Mouse (Mus musculus) urinary bladder, postnatal 25 days (tissue): Measurements from ENCODE around the gene Ncr1.
"Not testable (repeated sequence)": the region's sequence is repeated elsewhere in the genome, so short reads cannot be mapped to it uniquely, and the experiment has no call there.

Experiments used
- DNase-seq: peaks from one replicate; pipeline ENCODE4 v3.0.0; 2022; ENCODE audit warnings: low spot score

Gene Ncr1

GRCm38 (mm10) chr7:4337509-4337908 is at the start of gene Ncr1:
TSS of gene Ncr1 (plus strand) at chr7:4337724.
- no peak for DNase-seq

GRCm38 (mm10) chr7:4292638-4293037 is 44.9 kb upstream of the Ncr1 start:
- DNase-seq, result no peak

GRCm38 (mm10) chr7:4297189-4297588 is 40.3 kb upstream of the Ncr1 start:
- DNase-seq, result no peak

- DNase-seq, result no peak
Measured at GRCm38 (mm10) chr7:4300166-4300565, 37.4 kb upstream of the Ncr1 start.

GRCm38 (mm10) chr7:4303457-4303856 is 34.1 kb upstream of the Ncr1 start:
- no peak for DNase-seq

- DNase-seq, result not testable (repeated sequence)
Measured at GRCm38 (mm10) chr7:4313109-4313508, 24.4 kb upstream of the Ncr1 start.

GRCm38 (mm10) chr7:4313531-4313930 is 24.0 kb upstream of the Ncr1 start:
- not testable (repeated sequence) for DNase-seq

GRCm38 (mm10) chr7:4323301-4323700 is 14.2 kb upstream of the Ncr1 start:
- DNase-seq, result no peak

GRCm38 (mm10) chr7:4373521-4373920 is 36.0 kb downstream of the Ncr1 start:
- no peak for DNase-seq
